ENCODE assay signal across 27 mouse cellular contexts in genomic region chr5:143137580-143137979, GRCm38 (mm10). TPM values are rescaled to one million over a fixed set of nuclear protein-coding genes. Genes with fewer than 3 reads are reported as not detected.
A peak's percentile ranks its signal among the peaks of the same experiment; 100 is the strongest.
DNase-seq lines count a peak whose midpoint lies in the region; ATAC-seq and TF ChIP-seq lines count a peak whose summit lies in the region.
"Had no signal": no experiment of that assay in that cellular context is flagged by ENCODE, and none has a peak within 500 bp of the region (broad histone marks: within the 10 kb centered on the region; RNA-seq: fewer than 3 reads in every experiment).

No protein-coding gene starts in this region.

- no peaks in the 10 kb centered on the region; the same call in 1 of the 2 replicates for H3K36me3 ChIP-seq in ES-E14 (ENCODE audit: control insufficient read depth, insufficient read depth, low read length, poor library complexity, severe bottlenecking)
- no peaks in the 10 kb centered on the region for H3K36me3 ChIP-seq in liver, embryonic 16.5 days (ENCODE audit: control insufficient read depth, insufficient read depth)
- no peaks in the 10 kb centered on the region for H3K36me3 ChIP-seq in heart, embryonic 11.5 days (ENCODE audit: control insufficient read depth, insufficient read depth, low read length)
- H3K36me3 ChIP-seq: heart, embryonic 10.5 days; hindbrain, embryonic 15.5 days had no signal

- peak overlapping the region; percentile 54 for H3K9ac ChIP-seq in ES-E14 (ENCODE audit: insufficient read depth, low read depth, low read length, poor library complexity, severe bottlenecking)
- no peak overlapping the region for H3K9ac ChIP-seq in liver, embryonic 16.5 days (ENCODE audit: low read depth, low read length)
- no peak overlapping the region for H3K9ac ChIP-seq in heart, embryonic 11.5 days (ENCODE audit: low read depth, low read length)
- H3K9ac ChIP-seq: forebrain, embryonic 13.5 days; hindbrain, embryonic 15.5 days; lung, embryonic 14.5 days had no signal

- intact Hi-C loops in heart, postnatal 10 days (cut with DNase I): no loop called here

- 64% methylated on average over 13 of the region's 13 CpGs for WGBS in liver, embryonic 16.5 days (ENCODE audit: insufficient replicate concordance)
- WGBS in heart, embryonic 11.5 days (ENCODE audit: insufficient replicate concordance): 78% methylated on average over 13 of the region's 13 CpGs

- H3K4me3 ChIP-seq in ES-E14 (ENCODE audit: insufficient read depth in 1 of 2, low read depth in 1 of 2, low read length in 2 of 2, poor library complexity in 1 of 2, severe bottlenecking in 1 of 2): peak overlapping the region; percentile 43 to 51
- H3K4me3 ChIP-seq in liver, embryonic 16.5 days (ENCODE audit: low read depth, low read length): no peak overlapping the region
- no peak overlapping the region for H3K4me3 ChIP-seq in heart, embryonic 11.5 days (ENCODE audit: low read depth, low read length)
- H3K4me3 ChIP-seq: erythroblast, embryonic 14.5 days; forebrain, embryonic 13.5 days; heart, embryonic 10.5 days; hindbrain, embryonic 15.5 days; left cerebral cortex, adult 2 months had no signal

- in situ Hi-C loops in ES-E14 (cut with MboI; ENCODE audit: low sequenced_read_pairs in 2 of 2, unreplicated experiment in 2 of 2): no loop called here

- peaks cover 0 to 3% of the 10 kb centered on the region in 2 experiments; a peak in 1 of 4 replicates for H3K4me1 ChIP-seq in ES-E14 (ENCODE audit: control insufficient read depth in 2 of 2, insufficient read depth in 2 of 2, low read length in 2 of 2, poor library complexity in 1 of 2)
- H3K4me1 ChIP-seq in liver, embryonic 16.5 days (ENCODE audit: control insufficient read depth, low read depth, low read length): peaks cover 4% of the 10 kb centered on the region; the same call in 1 of the 2 replicates
- no peaks in the 10 kb centered on the region for H3K4me1 ChIP-seq in heart, embryonic 11.5 days (ENCODE audit: control insufficient read depth, insufficient read depth, low read length)
- H3K4me1 ChIP-seq: forebrain, embryonic 13.5 days; heart, embryonic 10.5 days; hindbrain, embryonic 15.5 days had no signal

- ATAC-seq in liver, embryonic 16.5 days (ENCODE audit: low read depth): peak; percentile 53; the same call in 1 of the 2 replicates
- no peak for ATAC-seq in heart, embryonic 11.5 days (replicated peaks; ENCODE audit: insufficient number of reproducible peaks, low FRiP score, low TSS enrichment)
- ATAC-seq: activated CD4-positive, CD25-positive, alpha-beta regulatory T cell, adult 4 months; forebrain, embryonic 13.5 days; Patski had no signal

- H3K9me3 ChIP-seq in ES-E14 (ENCODE audit: control insufficient read depth, insufficient read depth, low read depth, low read length): peaks cover 2% of the 10 kb centered on the region; the same call in 1 of the 2 replicates
- no peaks in the 10 kb centered on the region for H3K9me3 ChIP-seq in liver, embryonic 16.5 days (replicated peaks; ENCODE audit: control insufficient read depth, low read length)
- no peaks in the 10 kb centered on the region for H3K9me3 ChIP-seq in heart, embryonic 11.5 days (replicated peaks; ENCODE audit: control insufficient read depth, low read length)
- H3K9me3 ChIP-seq: forebrain, embryonic 13.5 days; heart, embryonic 10.5 days; hindbrain, embryonic 15.5 days had no signal

- H3K4me2 ChIP-seq in liver, embryonic 16.5 days (ENCODE audit: low read depth, low read length): no peak overlapping the region
- H3K4me2 ChIP-seq in heart, embryonic 11.5 days: no peak overlapping the region
- H3K4me2 ChIP-seq: forebrain, embryonic 13.5 days; hindbrain, embryonic 15.5 days; lung, embryonic 14.5 days had no signal

- no peak overlapping the region for H3K27ac ChIP-seq in ES-E14 (ENCODE audit: insufficient read depth, low read depth, low read length, poor library complexity, severe bottlenecking)
- no peak overlapping the region for H3K27ac ChIP-seq in liver, embryonic 16.5 days (ENCODE audit: low read length)
- no peak overlapping the region for H3K27ac ChIP-seq in heart, embryonic 11.5 days (ENCODE audit: low read depth, low read length)
- H3K27ac ChIP-seq: forebrain, embryonic 13.5 days; heart, embryonic 10.5 days; hindbrain, embryonic 15.5 days; left cerebral cortex, adult 2 months had no signal

- no peaks in the 10 kb centered on the region for H3K27me3 ChIP-seq in liver, embryonic 16.5 days (ENCODE audit: control insufficient read depth, insufficient read depth, low read depth, low read length)
- H3K27me3 ChIP-seq in heart, embryonic 11.5 days (ENCODE audit: control insufficient read depth, insufficient read depth, low read length): no peaks in the 10 kb centered on the region
- H3K27me3 ChIP-seq: forebrain, embryonic 13.5 days; hindbrain, embryonic 15.5 days; Patski had no signal

- peak; percentile 87 for DNase-seq in heart, adult 11 months
- no peak for DNase-seq in heart, adult 9 months (ENCODE audit: low spot score in 2 of 2)
- DNase-seq in ES-E14 (ENCODE audit: low read depth, low spot score) (no peak), liver (peak; percentile 10)
- DNase-seq in urinary bladder, postnatal 25 days (ENCODE audit: low spot score): no peak
- no peak for DNase-seq in heart, postnatal 10 days
- DNase-seq: B cell, adult 2 months; cerebellum, adult 8-10 months; gastrocnemius, postnatal 25 days; heart, postnatal 14 days; kidney, adult 18-20 months; lung, embryonic 14.5 days; lung, postnatal 36 days; right cerebral cortex, postnatal 25 days had no signal

TF ChIP-seq in ES-E14, 5 proteins besides CTCF, POLR2A, EP300 and RAD21:
- TF ChIP-seq MAFK (IDR thresholded peaks at IDR 0.05; ENCODE audit: insufficient read depth, low read depth, low read length) (no peak), ZNF384 (IDR thresholded peaks at IDR 0.05; ENCODE audit: low read depth, low read length) (no peak), ZC3H11A (IDR thresholded peaks at IDR 0.05; ENCODE audit: borderline replicate concordance, low read depth, low read length) (no peak), CHD2 (IDR thresholded peaks at IDR 0.05; ENCODE audit: low read depth, low read length) (no peak)

RNA-seq across cellular contexts. Expression of gene Olfr718-ps1, which starts 9.8 kb away (rescaled TPM):
- 0.05 and 0.36 TPM in 2 replicates for total RNA-seq in ES-E14 (2012; rRNA removed)
- not detected in 2 replicates for polyA plus RNA-seq in liver, embryonic 16.5 days (2015; fragmentation: Nextera tagmentation; extraction: Ambion mirVana)
- total RNA-seq in heart, postnatal 10 days (2021): under 1 TPM in 1 of 2 experiments, not detected in 1; 0.05 TPM
- 0.06 and 0.07 TPM in 2 replicates for polyA plus RNA-seq in heart, embryonic 11.5 days (2014; fragmentation: Nextera tagmentation; extraction: Ambion mirVana)
- total RNA-seq: heart, postnatal 14 days; megakaryocyte-erythroid progenitor cell, adult 5-6 weeks; midbrain, postnatal 0 days had no signal
- polyA plus RNA-seq: activated CD4-positive, CD25-positive, alpha-beta regulatory T cell, adult 4 months; embryonic facial prominence, embryonic 11.5 days; erythroblast, embryonic 14.5 days; forebrain, embryonic 13.5 days; limb, embryonic 11.5 days; lung, embryonic 14.5 days; midbrain, postnatal 0 days had no signal

RNA-seq across cellular contexts. Expression of gene Rnf216, which starts 24.8 kb away (rescaled TPM):
- total RNA-seq in ES-E14 (2012; rRNA removed): 17.7 and 23.8 TPM in 2 replicates
- polyA plus RNA-seq in liver, embryonic 16.5 days (2015; fragmentation: Nextera tagmentation; extraction: Ambion mirVana): 14.3 and 14.6 TPM in 2 replicates
- total RNA-seq in heart, postnatal 10 days (2021): 10 to 100 TPM; 33.4 to 33.5 TPM
- 22.8 and 35.2 TPM in 2 replicates for polyA plus RNA-seq in heart, embryonic 11.5 days (2014; fragmentation: Nextera tagmentation; extraction: Ambion mirVana)

RNA-seq across cellular contexts. Expression of gene Rbak, which starts 43.0 kb away (rescaled TPM):
- total RNA-seq in ES-E14 (2012; rRNA removed): 11.2 and 11.5 TPM in 2 replicates
- polyA plus RNA-seq in liver, embryonic 16.5 days (2015; fragmentation: Nextera tagmentation; extraction: Ambion mirVana): 1.4 and 1.5 TPM in 2 replicates
- total RNA-seq in heart, postnatal 10 days (2021): 1 to 10 TPM; 8.4 to 9.4 TPM
- 8.6 and 8.9 TPM in 2 replicates for polyA plus RNA-seq in heart, embryonic 11.5 days (2014; fragmentation: Nextera tagmentation; extraction: Ambion mirVana)

RNA-seq across cellular contexts. Expression of gene Spdye4b, which starts 43.2 kb away (rescaled TPM):
- total RNA-seq in ES-E14 (2012; rRNA removed): 0.45 and 0.48 TPM in 2 replicates
- polyA plus RNA-seq in liver, embryonic 16.5 days (2015; fragmentation: Nextera tagmentation; extraction: Ambion mirVana): not detected in 2 replicates
- total RNA-seq in heart, postnatal 10 days (2021): not detected
- not detected in 2 replicates for polyA plus RNA-seq in heart, embryonic 11.5 days (2014; fragmentation: Nextera tagmentation; extraction: Ambion mirVana)
- total RNA-seq: gastrocnemius, postnatal 25 days; heart, postnatal 14 days; left cerebral cortex, adult 2 months; megakaryocyte-erythroid progenitor cell, adult 5-6 weeks; midbrain, postnatal 0 days had no signal
- polyA plus RNA-seq: embryonic facial prominence, embryonic 11.5 days; erythroblast, embryonic 14.5 days; forebrain, embryonic 13.5 days; heart, embryonic 10.5 days; hindbrain, embryonic 15.5 days; limb, embryonic 11.5 days; lung, embryonic 14.5 days; midbrain, postnatal 0 days; Patski had no signal

Comparison
In these comparisons a context has a peak if more than half of its experiments do, and no peak if none do; other contexts are left out.
1. DNase-seq: peak in heart, adult 11 months (single experiment) and liver (single experiment); none in heart, adult 9 months (0 of 2), ES-E14 (single experiment), urinary bladder, postnatal 25 days (single experiment) and heart, postnatal 10 days (0 of 2).
2. H3K4me3 ChIP-seq: peak in ES-E14 (2 of 2); none in liver, embryonic 16.5 days (single experiment) and heart, embryonic 11.5 days (single experiment).